Mouse (Mus musculus): ENCODE measurements around the gene Als2cr12. TPM values are rescaled to one million over a fixed set of nuclear protein-coding genes. Genes with fewer than 3 reads are reported as not detected.
"Not testable (repeated sequence)": the region's sequence is repeated elsewhere in the genome, so short reads cannot be mapped to it uniquely, and the experiment has no call there.

The Als2cr12 gene
- polyA plus RNA-seq (2021), result 0.24 TPM

DNA sequence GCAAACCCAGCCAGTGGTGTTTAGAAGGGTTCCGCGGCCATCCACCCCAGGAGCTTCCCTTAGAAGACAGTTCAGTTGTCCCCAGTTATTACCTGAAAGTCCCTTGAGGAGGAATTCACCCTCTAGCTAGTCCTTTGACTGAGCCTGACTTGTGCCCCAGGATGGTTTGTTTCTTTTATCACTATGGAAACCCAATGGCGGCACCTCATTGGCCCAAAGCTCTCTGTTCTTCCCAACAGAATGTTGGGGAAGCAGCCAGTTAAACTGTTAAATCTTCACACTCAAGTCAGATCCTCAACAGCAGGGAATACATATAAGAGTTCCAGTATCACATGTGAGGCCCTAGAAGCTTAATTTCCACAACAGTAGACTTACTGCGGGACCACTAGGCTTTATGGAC lies at the start of gene Als2cr12:
TSS of gene Als2cr12 (minus strand) at position 180 of the 400 bp plus-strand sequence.
- H3K27me3 ChIP-seq; ATAC-seq; POLR2A ChIA-PET; DNase-seq (ENCODE audit: low read depth, low spot score); in situ Hi-C loops (cut with MboI; ENCODE audit: low pct_unique_long_range_greater_than_20kb); CTCF ChIA-PET: not testable (repeated sequence)

DNA sequence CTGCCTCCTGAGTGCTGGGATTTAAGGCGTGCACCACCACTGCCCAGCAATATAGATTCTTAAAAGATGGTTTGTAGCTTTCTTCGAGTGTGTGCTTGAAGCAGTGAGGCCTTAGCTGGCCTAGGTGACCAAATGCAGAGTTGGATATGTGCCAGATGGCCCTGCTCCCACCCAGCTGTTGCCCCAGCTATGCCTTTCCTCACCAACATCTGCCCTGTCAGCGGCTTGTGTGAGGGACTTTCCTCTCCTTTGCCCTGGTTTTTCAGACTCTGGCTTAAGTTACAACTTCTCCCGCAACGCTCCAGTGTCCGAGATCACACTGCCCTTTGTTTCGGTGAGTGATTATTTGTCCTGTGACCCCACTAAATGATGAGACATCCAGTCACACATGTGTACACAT lies 48.9 kb upstream of the Als2cr12 start:
- no peak for ATAC-seq

DNA sequence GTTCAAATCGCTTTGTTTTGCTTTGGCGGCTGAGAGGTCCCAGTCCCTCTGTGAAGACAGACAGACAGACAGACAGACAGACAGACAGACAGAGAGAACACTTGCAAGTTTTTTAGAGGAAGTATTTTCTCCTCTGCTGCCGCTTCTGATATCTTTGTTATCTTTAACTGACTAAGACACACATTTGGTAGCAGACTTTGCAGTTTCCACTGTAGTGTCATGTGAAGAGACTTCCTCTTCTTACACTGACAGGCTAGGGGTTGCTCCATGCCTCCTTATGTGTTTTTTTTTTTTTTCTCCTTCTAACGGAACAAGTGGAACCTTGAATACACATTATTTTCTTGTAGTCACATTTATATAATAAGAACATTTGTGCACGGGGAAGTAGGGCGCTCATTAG lies 47.5 kb upstream of the Als2cr12 start:
- no peak for ATAC-seq
- TF ChIP-seq CTCF (IDR thresholded peaks at IDR 0.05), result no peak
- in situ Hi-C loops (cut with MboI; ENCODE audit: low pct_unique_long_range_greater_than_20kb), result no loop called here
- CTCF ChIA-PET, result interaction anchor here (1.4 to 1.5 kb wide), 2 partner anchors 19 to 23 kb away, joined by 3 to 4 read pairs; no protein-coding TSS in a partner anchor
- H3K27me3 ChIP-seq, result no peaks in the 10 kb centered on the region
- POLR2A ChIA-PET, result no interaction called here
- DNase-seq (ENCODE audit: low read depth, low spot score), result no peak

More for the DNA sequence above, 48.9 kb upstream of the Als2cr12 start:
- H3K27me3 ChIP-seq, result no peaks in the 10 kb centered on the region
- no peak for DNase-seq (ENCODE audit: low read depth, low spot score)
- ChIA-PET POLR2A (no interaction called here), CTCF (interaction anchor here (0.9 kb wide), 1 partner anchor 10 kb away, joined by 3 read pairs; no protein-coding TSS in a partner anchor)
- in situ Hi-C loops (cut with MboI; ENCODE audit: low pct_unique_long_range_greater_than_20kb), result loop anchor here (5.0 kb wide), 2 partner anchors 32 to 177 kb away; partner anchors contain the start of gene Cflar
- TF ChIP-seq CTCF (IDR thresholded peaks at IDR 0.05), result no peak

DNA sequence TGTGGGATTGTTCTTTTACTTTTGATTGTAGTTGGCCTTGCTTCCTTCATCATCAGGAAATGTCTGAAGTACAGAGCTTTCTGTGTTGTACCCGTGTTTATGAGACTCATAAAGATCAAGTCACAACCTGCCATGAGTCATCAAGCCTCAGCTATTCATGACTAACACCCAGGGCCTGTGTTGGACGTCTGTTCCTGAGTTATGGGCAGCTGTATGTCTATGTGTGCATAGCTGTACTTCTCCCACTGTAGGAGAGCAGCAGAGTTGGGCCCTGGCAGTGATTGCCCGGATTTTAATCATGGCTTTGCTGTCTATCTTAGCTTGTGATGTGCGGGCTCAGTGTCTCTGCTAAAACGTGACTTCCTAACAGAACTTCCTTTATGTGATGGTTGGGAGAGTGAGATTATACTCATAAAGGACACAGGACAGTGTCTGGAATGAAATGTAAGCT lies 46.8 kb upstream of the Als2cr12 start:
- in situ Hi-C loops (cut with MboI; ENCODE audit: low pct_unique_long_range_greater_than_20kb), result no loop called here
- peak; percentile 87 for ATAC-seq
- TF ChIP-seq CTCF (IDR thresholded peaks at IDR 0.05), result no peak
- ChIA-PET CTCF (interaction anchor here (0.8 to 1.5 kb wide), 3 partner anchors 13 to 22 kb away, joined by 3 to 4 read pairs (median 3); no protein-coding TSS in a partner anchor), POLR2A (interaction anchor here (1.1 kb wide), 1 partner anchor 21 kb away, joined by 3 read pairs; no protein-coding TSS in a partner anchor)
- peak; percentile 73 for DNase-seq (ENCODE audit: low read depth, low spot score)
- no peaks in the 10 kb centered on the region for H3K27me3 ChIP-seq

DNA sequence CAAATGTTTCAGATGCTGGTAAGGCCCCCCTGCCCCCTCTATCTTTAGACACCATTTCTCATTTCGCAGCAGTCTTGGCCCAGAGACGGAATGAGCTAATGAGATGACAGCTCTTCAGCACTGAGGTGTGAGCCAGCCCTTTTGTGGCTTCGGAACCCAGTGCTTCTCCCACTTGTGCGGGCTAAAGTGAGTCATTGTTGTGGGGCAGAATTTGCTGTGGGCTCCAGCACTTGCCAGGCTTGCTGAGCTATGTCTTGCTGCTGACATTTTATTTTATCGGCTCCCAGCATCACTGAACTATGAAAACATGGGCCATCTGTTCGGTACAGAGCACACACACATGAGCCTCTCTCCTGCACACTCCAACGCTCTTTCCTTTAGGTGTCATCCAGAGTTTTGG lies 43.7 kb upstream of the Als2cr12 start:
- in situ Hi-C loops (cut with MboI; ENCODE audit: low pct_unique_long_range_greater_than_20kb), result no loop called here
- CTCF ChIA-PET, result interaction anchor here (0.8 to 1.7 kb wide), 3 partner anchors 14 to 27 kb away, joined by 3 to 5 read pairs (median 4); no protein-coding TSS in a partner anchor
- no peak for TF ChIP-seq CTCF (IDR thresholded peaks at IDR 0.05)

DNA sequence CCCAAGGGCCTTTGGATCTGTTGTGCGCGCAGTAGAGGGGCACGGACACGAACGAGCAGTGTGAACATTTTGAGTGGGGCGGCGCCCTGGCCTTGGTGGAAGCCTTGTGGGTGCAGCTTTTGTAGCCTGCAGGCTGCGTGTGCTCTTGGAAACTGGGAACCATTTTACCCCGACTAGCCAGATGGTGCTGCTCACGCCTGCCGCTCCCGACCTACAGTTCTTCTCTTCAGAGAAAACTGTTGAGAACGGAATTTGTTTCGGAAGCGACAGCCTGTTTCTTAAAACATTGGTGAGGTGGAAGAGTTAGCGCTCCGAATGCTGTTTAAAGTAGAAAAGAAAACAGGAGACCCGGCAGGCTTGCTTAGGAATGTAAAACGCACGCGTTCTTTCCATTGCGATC lies 41.2 kb upstream of the Als2cr12 start:
- no peaks in the 10 kb centered on the region for H3K27me3 ChIP-seq
- ATAC-seq (no peak), DNase-seq (ENCODE audit: low read depth, low spot score) (no peak)
- ChIA-PET CTCF (no interaction called here), POLR2A (no interaction called here)
- in situ Hi-C loops (cut with MboI; ENCODE audit: low pct_unique_long_range_greater_than_20kb), result no loop called here
- no peak for TF ChIP-seq CTCF (IDR thresholded peaks at IDR 0.05)

More for the DNA sequence above, 43.7 kb upstream of the Als2cr12 start:
- DNase-seq (ENCODE audit: low read depth, low spot score) (no peak), ATAC-seq (peak; percentile 34)
- no peaks in the 10 kb centered on the region for H3K27me3 ChIP-seq
- POLR2A ChIA-PET, result interaction anchor here (0.5 kb wide), 1 partner anchor 57 kb away, joined by 4 read pairs; no protein-coding TSS in a partner anchor

DNA sequence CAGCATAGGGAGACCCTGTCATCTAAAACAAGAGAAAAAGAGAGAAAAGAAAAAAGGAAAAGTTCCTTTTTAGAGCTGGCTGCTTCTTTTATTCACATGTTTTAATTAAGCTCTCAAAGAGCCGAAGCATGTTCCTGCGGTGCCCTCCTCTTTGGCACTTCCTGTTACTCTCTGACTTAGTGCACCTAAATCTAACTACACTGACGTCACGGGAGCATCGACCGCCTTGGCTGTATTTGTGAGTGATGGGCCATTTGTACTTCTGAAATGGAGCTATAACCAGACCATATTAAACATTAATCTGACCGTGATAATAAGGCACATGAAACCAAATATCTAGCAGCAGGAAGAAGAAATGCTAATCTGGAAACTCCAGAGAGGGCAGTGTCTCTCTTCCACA lies 40.2 kb upstream of the Als2cr12 start:
- TF ChIP-seq CTCF (IDR thresholded peaks at IDR 0.05), result no peak
- H3K27me3 ChIP-seq, result no peaks in the 10 kb centered on the region
- in situ Hi-C loops (cut with MboI; ENCODE audit: low pct_unique_long_range_greater_than_20kb), result no loop called here
- ChIA-PET POLR2A (interaction anchor here (0.5 to 1.1 kb wide), 2 partner anchors 11 to 19 kb away, joined by 3 to 9 read pairs; no protein-coding TSS in a partner anchor), CTCF (interaction anchor here (0.7 kb wide), 1 partner anchor 12 kb away, joined by 3 read pairs; no protein-coding TSS in a partner anchor)
- ATAC-seq (no peak), DNase-seq (ENCODE audit: low read depth, low spot score) (no peak)

DNA sequence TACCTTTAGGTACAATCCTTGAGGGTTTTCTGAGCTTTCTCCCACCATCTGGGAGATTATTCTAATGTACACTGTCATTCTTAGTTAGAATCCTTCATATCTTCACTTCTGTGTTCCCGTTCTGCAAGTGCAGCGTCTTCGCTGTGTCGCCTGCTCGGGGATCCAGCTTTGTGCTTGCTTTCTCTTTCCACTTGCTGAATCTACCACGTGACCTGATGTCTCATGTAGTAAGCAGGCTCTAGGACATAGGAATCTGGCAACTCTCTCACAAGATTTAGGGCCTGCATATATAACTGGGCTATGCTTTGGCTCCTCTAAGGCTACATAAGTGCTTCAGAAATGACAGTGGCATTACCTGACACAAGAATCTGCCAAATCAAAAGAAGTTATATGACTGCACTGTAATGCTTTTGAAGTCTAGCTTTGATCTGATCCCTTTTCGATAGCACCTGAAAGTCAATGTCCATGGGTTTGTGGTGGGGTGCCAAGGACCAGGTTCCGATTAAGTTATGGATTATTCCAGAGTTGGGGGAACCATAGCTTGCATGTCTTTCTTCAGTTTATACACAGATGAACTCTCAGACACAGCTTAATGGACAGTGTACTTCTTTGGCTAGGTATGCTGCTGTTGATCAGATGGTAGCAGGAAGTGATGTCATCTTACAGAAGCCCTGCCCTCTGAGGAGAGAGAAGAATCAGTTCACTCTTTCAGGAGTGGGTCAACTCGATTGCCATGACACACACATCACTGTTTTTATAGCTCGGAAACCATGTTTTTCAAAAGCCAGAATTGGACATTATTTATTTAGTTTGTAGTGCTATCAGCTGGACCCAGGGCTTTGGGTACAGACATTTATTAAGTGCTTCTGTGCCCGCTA lies 38.5 kb upstream of the Als2cr12 start:
- ATAC-seq, result no peak
- POLR2A ChIA-PET, result no interaction called here
- CTCF ChIA-PET, result interaction anchor here (0.9 to 1.2 kb wide), 2 partner anchors 11 to 13 kb away, joined by 3 to 4 read pairs; no protein-coding TSS in a partner anchor
- no peak for DNase-seq (ENCODE audit: low read depth, low spot score)
- H3K27me3 ChIP-seq, result no peaks in the 10 kb centered on the region
- TF ChIP-seq CTCF (IDR thresholded peaks at IDR 0.05), result no peak
- in situ Hi-C loops (cut with MboI; ENCODE audit: low pct_unique_long_range_greater_than_20kb), result no loop called here

DNA sequence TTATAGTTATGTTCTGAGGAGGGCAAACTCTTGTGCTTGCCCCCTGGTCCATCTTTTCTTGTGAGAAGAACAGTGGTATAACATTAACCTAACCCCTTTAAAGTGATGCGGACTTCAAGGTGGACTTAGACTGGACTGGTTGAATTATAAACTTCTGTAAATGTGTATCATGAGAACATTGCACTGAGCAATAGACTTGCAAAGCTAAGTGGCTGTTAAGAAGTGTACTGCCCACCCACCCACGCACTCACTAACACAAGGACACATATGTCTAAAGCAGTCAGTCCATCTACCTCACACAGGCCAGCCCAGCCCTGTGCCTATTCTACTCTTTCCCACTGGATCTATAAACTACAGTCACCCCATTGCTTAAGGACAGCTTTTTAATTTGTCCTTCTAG lies 37.8 kb upstream of the Als2cr12 start:
- ChIA-PET POLR2A (no interaction called here), CTCF (no interaction called here)
- DNase-seq (ENCODE audit: low read depth, low spot score) (no peak), ATAC-seq (no peak)
- no peak for TF ChIP-seq CTCF (IDR thresholded peaks at IDR 0.05)
- in situ Hi-C loops (cut with MboI; ENCODE audit: low pct_unique_long_range_greater_than_20kb), result no loop called here
- H3K27me3 ChIP-seq, result no peaks in the 10 kb centered on the region

DNA sequence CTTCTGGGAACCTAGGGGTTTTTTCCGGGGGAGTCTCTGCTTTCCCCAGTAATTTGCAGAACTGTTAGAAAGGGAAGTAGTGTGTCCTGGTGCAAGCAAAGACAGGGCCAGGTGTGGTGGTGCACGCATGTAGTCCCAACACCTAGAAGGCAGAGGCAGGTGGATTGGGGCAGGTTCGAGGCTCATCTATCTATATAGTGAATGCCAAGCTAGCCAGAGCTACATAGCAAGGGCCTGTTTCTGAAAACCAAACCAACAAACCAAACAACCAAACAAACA lies 32.7 kb upstream of the Als2cr12 start:
- no peak for DNase-seq (ENCODE audit: low read depth, low spot score)
- ChIA-PET CTCF (interaction anchor here (1.1 kb wide), 1 partner anchor 12 kb away, joined by 3 read pairs; no protein-coding TSS in a partner anchor), POLR2A (interaction anchor here (1.4 kb wide), 1 partner anchor 13 kb away, joined by 6 read pairs; no protein-coding TSS in a partner anchor)
- no peaks in the 10 kb centered on the region for H3K27me3 ChIP-seq
- in situ Hi-C loops (cut with MboI; ENCODE audit: low pct_unique_long_range_greater_than_20kb), result no loop called here
- TF ChIP-seq CTCF (IDR thresholded peaks at IDR 0.05), result no peak
- no peak for ATAC-seq
